Mouse (Mus musculus) layer of hippocampus, postnatal 10 days (tissue): Measurements from ENCODE around the gene Rnf34. TPM values are rescaled to one million over a fixed set of nuclear protein-coding genes. Genes with fewer than 3 reads are reported as not detected.

Experiments
- DNase-seq, 2 experiments: peaks; one replicate each; pipeline ENCODE4 v3.0.0; 2021; ENCODE audit warnings: low spot score in 2 of 2
- total RNA-seq, 2 experiments: library from RNA; stranded (reverse); gene quantifications; 2 replicates each; pipeline ENCODE4 v1.2.3; 2021

Rnf34 gene
- total RNA-seq, 2 experiments from 2014 or later = 43.5 to 57.1 TPM

DNA sequence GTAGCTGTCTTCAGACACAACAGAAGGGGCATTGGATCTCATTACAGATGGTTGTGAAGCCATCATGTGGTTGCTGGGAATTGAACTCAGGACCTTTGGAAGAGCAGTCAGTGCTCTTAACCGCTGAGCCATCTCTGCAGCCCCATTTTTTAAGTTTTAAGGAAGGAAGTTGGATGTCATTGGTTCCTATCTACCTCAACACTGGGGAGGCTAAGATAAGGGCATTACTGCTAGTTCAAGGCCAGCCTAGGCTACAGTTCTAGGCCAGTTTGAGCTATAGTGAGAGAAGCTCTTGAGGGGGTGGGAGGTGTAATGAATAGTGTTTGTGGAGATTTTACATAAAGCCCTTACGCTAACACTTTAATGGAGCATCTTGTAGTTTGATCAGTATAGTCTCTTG lies 13.2 kb downstream of the Rnf34 start:
- no peak for DNase-seq

DNA sequence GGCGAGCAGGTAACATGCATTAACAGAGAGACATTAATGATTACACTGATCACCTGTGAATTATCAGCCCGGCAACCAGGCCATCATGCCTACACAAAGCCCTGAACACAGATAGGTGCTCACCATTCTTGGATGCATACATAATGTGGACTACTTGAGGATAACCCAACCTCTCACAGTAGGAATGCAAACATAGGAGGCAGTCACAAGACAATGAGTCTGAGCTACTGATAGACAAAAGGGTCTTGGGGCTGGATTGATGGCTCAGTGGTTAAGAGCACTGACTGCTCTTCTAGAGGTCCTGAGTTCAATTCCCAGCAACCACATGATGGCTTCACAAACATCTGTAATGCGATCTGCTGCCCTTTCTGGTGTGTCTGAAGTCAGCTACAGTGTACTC lies 22.8 kb downstream of the Rnf34 start:
- no peak for DNase-seq

DNA sequence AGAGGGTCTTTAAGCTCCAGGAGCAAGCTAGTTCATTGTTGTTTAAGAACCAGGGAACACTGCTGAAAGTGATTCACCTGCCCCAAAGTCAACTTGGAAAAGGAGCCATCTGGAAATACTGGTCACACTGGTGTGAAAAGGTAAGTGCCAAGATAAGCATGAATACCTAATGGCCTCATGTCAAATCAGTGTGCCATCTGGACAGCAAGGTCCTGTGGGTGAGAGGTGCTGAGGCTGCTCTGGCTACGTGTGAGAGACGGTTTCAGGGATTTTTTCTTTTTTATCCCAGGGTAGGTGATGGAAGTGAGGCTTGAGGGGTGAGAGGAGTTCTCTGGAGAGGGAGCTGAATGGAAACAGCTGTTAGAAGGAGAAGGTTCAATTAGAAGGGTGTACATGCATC lies 23.7 kb downstream of the Rnf34 start:
- DNase-seq = no peak

DNA sequence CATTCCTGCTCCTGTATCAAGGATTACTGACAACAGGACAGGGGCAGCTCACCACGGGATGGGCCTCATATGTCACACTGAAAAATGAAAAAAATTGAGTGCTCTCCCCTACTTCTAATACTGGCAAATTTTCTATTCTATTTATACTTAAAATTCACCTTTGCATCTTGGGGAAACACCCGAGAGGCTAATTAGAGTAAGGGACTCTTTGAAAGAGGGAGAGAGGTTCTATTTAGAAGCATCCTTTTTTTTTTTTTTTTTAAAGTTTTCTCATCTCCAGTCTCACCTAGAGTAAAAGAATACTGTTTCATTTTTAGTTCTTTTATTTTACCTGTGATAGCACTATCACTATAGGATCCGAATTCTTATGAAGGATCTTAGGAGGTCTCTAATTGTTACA lies 24.5 kb downstream of the Rnf34 start:
- no peak for DNase-seq

DNA sequence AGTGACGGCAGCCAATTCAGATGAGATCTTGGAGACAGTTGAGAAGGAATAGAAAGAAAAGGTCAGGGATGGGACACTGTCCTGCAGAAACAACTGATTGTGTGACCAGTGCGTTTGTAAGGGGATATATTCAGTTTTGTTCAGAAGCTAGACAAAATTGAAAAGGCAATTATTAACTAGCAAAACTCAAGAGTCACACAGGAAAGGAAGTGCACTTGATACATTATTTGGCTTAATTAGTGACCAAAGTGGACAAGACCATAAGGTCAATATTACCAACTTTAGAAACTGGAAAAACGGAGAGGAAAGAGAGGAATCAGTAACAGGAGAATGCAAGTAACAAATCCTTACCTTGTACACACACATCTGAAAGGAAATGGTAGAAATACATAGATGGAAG lies 26.8 kb downstream of the Rnf34 start:
- no peak for DNase-seq

DNA sequence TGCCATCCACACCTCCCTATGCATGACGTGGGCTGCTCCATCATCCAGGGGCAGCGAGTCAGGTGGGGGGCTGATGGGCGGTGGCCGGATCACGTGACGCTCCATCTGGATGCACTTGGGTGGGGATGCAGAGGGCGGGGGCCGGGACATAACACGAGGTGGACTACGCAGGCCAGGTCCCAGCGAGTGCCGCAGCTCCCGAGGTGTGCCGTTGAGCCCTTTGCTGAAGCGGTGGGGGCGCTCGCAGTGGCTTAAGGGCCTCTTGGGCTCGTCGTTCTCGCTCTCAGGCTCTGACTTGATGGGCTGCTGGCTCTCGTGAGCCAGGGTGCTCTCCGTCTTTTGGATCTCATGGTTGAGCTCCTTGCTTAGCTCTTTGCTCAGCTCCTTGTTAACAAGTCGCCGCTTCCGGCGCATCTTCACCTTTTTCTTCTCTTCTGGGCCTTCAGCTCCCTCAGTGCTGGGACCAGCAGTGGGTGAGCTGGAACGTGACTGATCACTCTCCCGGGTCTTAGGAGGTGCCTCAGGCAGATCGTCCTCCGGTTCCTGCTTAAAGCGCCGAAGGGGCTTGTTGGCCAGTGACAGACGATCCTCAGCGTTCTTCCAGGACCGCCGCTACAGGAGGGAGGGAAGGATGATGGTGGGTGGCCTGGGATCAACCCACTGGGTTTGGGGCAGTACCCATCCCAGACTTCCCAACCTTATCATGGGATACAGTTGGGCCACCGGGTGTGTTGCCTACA lies 30.6 kb downstream of the Rnf34 start:
- DNase-seq = no peak

DNA sequence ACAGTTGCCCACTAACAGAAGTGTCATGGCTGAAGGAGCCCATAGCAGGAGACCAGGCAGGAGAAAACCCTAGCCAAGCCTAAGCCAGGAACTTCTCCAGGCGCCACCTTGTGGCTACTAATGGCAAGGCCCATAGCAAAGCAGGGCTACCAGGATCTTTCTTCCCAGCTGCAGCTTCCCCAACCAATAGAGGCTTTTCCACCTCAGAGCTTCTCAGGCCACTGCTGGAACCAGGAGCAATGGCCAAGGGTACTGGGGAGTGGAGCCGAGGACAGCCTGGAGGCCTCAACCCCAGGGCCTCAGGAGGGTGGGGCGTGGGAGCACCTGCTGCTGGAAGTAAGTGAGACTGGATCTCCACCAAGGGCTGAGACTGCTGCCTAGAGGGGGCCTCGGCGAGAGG lies 31.5 kb downstream of the Rnf34 start:
- peak; percentile 82 to 84 for DNase-seq

DNA sequence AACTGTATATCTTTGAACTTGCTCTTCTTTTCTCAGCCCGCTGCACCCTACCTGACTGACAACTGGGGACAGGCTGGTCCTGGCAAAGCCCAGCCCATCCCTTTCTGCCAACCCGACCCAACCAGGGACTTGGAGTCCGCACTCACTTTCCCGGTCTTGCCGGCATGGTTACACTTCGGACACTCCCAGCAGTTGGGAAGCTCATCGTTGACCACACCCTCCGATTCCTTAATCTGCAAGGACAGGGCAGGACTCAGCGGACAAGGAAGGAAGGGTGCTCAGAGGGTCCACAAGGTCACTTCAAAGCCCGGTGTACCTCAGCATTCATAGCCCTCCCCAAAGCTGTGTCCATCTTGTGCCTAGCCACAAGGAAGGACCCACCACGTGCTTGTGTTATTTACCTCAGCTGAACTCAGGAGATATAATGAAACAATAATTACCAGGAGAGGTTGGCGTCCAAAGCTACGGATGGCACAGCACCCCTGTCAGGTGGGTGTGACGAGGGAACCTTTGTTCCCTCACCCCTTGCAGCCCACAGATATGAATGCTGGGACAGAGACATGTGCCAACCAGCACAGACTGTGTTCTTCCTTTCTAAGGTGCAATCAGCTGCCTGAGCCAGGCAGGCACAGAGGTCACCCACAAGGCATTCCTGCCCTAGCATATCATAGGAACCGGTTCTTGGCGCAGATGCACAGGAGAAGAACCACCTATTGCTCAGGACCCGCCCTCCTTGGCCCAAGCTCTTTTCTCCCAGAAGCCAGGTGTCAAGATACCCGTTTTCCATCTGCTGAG lies 32.6 kb downstream of the Rnf34 start:
- no peak for DNase-seq

DNA sequence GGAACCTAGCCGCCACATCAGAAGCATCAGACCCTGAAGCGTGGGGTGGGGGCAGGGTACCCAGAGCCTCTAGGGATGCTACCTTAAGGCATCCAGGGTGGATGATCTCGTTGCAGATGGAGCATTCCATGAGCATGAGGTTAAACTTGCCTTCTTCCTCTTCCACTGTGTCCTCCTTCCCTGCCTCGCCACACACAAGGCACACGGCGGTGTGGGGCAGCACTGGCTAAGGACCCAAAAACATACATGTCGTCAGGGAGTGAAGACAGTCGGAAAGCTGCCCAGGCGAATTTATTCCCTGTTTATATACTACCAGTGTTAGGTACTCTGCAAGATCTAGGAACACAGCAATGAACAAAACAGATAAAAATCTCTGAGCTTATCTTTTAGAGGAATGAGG lies 33.4 kb downstream of the Rnf34 start:
- DNase-seq = no peak

DNA sequence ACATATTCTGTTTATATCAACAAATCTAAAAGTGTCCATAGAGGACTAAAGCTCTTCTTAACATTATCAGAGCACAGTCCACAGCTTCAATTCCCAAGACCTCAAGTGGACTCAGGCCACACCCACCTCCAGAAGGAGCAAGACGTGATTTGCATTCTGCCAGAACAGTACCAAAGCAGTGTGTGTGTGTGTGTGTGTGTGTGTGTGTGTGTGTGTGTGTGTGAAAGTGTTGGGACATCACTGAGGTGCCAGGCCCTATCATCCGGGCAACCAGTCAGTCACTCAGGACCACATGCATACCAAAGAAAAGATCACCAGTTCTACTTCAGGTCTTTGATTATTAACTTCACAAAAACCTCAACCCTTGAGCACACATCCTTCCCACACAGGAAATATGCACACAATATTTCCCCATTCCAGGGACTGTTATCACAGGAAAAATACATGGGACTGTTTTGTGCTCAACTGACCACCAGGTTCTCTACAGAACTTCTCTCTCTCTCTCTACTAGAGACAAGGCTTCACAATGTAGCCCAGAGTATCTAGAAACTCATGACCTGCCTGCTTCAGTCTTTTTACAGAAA lies 33.9 kb downstream of the Rnf34 start:
- DNase-seq = no peak

DNA sequence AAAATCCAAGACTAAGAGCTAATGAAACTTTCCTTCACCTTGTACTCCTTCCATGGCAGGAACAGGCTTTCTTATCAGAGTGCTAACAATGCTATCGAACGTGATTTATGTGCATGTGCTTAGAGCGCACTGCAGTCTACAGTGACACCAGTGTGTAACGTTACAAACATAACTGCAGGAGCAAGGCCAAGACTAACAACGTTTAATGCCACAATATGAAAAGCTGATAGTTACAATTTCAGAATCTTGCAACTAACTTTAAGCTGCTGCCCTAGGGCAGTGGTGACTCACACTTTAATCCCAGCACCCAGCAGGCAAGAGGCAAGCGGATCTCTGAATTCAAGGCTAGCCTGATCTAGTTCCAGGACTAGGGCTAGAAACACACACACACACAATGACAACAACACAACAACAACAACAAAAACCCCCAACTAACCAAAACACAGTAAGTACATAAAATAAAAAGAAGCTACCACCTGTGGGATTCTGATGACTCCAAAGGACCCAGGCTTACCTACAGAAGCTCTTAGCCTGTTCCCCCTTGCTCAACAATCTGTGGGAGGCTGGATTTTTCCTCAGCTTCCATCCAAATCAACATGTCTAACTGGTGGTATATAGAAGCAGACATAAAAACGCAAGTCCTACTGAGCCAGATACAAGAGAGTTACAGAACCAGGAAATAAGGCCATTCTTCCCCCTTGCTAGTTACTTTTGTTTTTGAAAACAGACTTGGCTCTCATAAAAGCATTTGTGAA lies 34.9 kb downstream of the Rnf34 start:
- no peak for DNase-seq

DNA sequence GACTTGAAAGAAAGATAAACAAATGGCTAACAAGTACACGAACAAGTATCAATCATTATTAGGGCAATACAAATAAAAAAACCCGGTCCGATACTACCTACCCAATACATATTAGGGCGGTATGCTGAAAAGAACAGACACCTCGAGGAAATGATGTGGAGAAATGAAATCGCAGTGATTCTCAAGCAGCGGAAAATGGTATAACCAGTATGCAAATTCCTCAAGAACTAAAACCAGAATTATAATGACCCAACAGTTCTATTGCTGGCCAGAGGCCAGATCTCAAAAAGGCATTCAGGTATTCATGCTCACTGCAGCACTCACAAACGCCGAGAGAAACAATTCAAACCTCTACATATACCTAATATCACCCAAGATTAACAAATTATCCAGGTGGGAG lies 37.2 kb downstream of the Rnf34 start:
- no peak for DNase-seq

DNA sequence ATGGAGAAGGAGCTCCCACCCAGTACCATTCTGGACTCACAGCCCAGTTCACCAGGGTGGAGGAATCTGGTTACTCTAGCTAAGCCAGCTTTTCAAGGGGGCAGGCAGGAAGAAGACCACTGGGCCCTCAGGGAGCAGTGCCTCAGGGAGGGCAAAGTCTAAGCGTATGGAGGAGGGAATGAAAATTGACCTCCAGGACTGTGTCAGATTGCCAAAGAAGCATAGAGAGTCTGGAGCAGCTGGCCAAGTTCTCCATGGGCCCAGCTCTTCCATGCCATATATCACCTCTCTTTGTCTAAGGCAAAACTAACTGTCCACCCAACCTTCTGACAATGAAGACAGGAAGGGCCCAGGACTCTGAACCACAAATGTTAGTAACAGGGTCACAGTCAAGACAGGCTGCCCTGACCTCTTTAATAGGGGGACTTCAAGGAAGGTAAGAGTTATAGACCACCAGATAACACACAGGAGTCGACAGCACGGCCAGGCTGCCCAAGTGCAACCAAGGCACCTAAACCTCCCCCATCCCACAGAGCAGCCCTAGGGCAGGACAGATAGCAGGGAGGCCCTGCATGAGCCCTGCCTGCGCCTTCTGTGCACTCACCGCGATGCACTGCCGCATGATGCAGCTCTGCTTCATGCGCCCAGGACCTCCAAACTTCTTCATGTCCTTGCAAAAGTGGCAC lies 38.2 kb downstream of the Rnf34 start:
- no peak for DNase-seq

DNA sequence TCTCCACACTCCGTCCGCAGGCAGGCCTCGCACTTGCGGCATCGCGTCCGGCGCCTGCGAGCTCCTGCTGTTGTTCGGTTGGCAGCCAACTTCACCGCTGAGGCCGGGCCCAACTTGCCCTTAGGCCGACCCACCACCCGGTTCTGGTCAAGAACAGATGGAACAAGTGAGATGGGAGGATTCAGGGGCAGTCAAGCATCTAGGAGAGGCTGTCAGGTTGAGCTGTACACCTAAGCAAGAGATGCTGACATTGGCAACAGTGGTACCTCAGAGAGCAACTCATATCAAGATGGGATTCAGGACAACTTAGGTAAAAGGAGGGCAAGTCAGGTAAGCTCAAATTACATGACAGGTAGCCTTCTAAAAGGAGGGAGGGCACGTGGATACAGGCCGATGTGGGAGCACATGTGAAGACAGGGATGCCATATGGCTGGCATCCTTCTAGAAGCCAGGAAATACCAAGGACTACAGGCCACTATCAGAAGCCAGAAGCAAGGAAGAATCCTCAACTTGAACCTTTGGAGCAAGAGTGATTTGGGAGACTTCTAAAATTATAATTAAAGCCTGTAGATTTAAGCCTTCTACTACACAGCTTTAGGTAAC lies 38.9 kb downstream of the Rnf34 start:
- no peak for DNase-seq

DNA sequence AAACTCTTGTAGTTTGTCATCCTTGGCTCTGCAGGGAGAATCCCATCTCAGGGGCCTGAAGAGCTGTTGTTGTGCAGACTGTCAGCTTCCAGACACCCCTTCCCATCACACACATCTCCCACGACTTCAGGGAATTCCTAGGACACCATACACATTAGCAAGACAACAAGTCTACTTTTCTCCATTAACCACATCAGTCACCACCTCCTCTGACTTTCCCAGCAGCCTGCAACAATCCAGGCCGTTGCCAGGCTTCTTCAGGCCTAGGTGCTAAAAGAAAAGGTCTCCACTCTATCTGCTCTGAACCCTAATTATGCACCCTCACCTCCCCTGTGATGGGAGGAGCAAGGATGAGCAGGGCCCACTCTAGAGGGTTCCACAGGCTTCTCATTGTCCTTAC lies 40.5 kb downstream of the Rnf34 start:
- DNase-seq = no peak

DNA sequence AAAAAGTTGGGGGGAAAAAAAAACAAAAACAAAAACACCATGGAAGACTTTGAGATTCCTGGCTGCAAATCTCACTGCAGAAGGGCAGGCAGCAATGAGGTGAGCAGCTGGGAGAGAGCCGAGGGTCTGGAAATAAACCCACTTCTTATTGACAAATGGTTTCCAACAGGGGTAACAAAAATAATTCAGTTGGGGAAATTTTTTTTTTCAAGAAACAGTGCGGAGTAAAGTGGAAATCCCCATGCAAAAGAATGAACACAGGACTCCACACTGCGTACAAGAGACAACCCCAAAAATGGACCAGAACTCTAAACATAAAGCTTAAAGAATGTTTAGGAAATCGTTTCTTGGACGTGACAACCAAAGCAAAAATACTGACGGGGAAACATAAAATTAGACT lies 43.4 kb downstream of the Rnf34 start:
- no peak for DNase-seq

DNA sequence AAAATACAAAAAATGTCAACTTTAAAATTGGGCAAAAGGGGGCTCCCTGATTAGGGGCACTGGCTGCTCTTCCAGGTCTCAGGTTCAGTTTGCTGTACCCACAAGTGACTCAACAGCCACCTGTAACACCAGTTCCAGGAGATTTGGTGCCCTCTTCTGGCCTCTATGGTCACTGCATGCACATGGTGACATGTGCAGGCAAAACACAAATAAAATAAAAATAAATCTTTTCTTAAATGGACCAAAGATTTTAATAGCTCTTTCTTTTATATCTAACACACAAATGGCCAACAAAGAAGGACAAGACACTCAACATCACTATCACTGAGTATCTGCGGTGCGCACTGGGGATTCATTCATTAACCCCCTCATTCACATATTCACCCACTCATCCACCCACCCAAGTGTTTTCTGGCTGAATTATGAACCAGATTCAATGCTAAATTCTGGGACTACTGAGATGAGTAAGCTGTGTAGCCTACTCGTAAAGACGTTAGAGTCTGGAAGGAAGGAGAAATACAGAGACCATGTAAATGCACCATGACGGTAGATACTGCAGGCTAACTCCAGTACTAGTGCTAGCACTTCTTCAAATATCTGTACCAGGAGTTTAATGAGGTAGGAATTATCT lies 44.3 kb downstream of the Rnf34 start:
- DNase-seq = peak; percentile 72

DNA sequence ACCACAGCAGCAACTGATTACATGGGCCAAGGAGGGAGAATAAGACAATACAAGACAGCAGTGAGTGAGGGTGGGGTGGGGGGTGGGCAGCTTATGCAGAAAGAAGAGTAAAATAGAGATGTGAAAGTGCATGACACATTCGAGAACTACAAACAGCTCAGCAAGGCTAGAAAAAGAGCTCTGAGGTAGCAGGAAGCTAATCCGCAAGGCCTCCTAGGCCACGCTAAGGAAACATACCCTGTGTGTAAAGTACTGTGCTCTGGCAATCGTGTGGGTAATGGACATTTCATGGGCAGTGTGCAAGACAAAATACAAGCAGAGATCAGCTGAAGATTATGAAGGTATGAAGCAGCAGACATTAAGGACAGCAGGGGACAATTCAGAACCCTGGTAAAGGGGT lies 45.0 kb downstream of the Rnf34 start:
- no peak for DNase-seq

DNA sequence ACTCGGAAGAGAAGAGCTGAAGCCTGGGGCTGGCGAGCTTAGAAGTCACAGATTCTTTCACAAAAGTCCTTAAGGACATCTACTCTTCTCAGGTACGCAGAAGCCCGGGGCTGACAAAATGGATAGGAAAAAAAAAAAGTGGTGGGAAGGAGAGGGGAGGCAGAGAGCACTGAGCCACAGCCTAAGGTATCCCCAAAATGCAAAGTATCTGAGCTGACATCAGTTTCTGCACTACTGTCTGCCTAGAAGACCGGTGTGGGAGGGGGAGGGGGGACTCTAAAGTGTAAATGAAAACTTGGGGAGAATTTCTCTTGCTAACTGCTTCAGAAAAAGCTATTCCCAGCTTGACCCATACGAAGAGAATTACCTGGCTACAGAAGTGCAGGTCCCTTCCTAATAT lies 48.3 kb downstream of the Rnf34 start:
- no peak for DNase-seq
